Mouse (Mus musculus) central nervous system, embryonic 11.5 days (tissue): Measurements from ENCODE around the gene Olfr1302. TPM values are rescaled to one million over a fixed set of nuclear protein-coding genes. Genes with fewer than 3 reads are reported as not detected.

ENCODE experiments used
- polyA plus RNA-seq: library from polyadenylated mRNA; depleted of rRNA; stranded (reverse); fragments of >200 nt; gene quantifications from 2 replicates; pipeline ENCODE4 v1.2.3, GENCODE M21; 2012; rRNA removed

Gene Olfr1302
- not detected in 2 replicates for polyA plus RNA-seq

DNA sequence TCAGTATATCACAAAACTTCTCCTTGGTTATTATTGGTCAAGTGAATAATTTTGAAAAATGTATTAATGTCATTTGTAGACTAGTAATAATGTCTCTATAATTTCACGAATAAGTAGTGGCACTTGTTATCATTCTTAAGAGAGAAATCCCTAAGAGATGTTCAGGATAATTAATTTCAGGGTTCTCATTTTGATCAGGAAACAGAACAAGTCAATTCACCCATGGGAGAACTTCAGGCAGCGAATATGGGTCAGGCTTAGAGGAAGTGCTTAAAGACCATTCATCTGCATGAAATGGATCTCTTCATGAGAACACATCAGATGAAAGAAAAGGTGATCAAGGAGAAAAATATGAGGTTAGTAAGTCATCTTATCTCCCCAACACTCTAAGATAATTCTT, at the start of gene Olfr1302:
Gene Olfr1302 (plus strand): TSS at position 301 of the 400 bp plus-strand sequence.

DNA sequence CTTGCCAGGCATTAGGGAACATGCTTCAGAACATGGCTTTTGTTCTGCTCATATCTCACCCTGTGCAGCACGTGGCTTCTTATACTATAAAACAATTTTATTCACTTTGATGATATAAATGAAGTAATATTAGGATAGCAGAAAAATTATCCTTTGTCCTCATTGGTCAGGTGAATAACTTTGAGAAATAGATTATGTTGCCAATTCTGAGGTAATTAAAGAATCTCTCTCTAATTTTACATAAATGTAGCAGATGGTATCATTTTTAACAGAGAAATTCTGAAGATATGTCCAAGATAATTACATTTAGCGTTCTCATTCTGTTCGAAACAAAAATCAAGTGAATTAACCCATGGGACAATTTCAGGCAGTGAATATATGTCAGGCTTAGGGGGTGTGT, 26.5 kb upstream of the Olfr1302 start, which contains the start of gene Olfr1301:
Gene Olfr1301 (plus strand): TSS at position 301 of the 400 bp plus-strand sequence.

DNA sequence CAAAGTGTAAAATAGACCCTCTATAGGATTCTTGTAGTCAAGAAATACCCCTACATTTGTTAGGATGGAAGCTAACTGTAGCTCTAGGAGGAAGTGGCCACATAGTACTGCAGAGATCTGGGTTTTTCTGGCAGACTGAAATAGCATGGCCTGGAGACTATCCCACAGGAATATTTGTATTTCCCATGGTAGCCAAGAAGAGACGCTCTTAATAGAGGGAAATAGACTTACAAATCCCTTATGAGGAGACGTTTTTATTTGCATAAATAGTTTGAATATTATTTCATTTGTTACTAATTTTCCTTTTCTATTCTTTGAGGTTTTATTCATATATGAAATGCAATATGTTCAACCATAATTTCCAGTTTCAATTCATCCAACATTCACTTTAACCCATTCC, 43.0 kb downstream of the Olfr1302 start, which contains the start of gene Olfr1303:
Gene Olfr1303 (minus strand): TSS at position 101 of the 400 bp plus-strand sequence.

Other genes starting within 250 kb of the Olfr1302 start
- not detected in 2 replicates for gene Olfr1294, start 237.1 kb upstream of the Olfr1302 start, polyA plus RNA-seq
- gene Olfr1295, start 207.7 kb upstream of the Olfr1302 start, polyA plus RNA-seq = not detected in 2 replicates
- gene Olfr1297, start 150.9 kb upstream of the Olfr1302 start, polyA plus RNA-seq = not detected in 2 replicates
- gene Olfr1298, start 128.2 kb upstream of the Olfr1302 start, polyA plus RNA-seq = not detected in 2 replicates
- not detected in 2 replicates for gene Olfr1299, start 116.0 kb upstream of the Olfr1302 start, polyA plus RNA-seq
- not detected in 2 replicates for gene Olfr1301, start 26.4 kb upstream of the Olfr1302 start, polyA plus RNA-seq
- gene Olfr1303, start 42.9 kb downstream of the Olfr1302 start, polyA plus RNA-seq = not detected in 2 replicates
- not detected in 2 replicates for gene Olfr1305, start 99.7 kb downstream of the Olfr1302 start, polyA plus RNA-seq
- gene Olfr1306, start 138.8 kb downstream of the Olfr1302 start, polyA plus RNA-seq = not detected in 2 replicates
- under 0.01 TPM in 1 of 2 replicates, not detected in the other for gene Olfr1307, start 172.0 kb downstream of the Olfr1302 start, polyA plus RNA-seq
- not detected in 2 replicates for gene Olfr1308, start 187.5 kb downstream of the Olfr1302 start, polyA plus RNA-seq
- not detected in 2 replicates for gene Olfr1309, start 212.9 kb downstream of the Olfr1302 start, polyA plus RNA-seq
- not detected in 2 replicates for gene Olfr1310, start 235.3 kb downstream of the Olfr1302 start, polyA plus RNA-seq
- not detected in 2 replicates for gene Olfr1311, start 247.0 kb downstream of the Olfr1302 start, polyA plus RNA-seq